Mouse (Mus musculus) CH12.LX (cell line): ENCODE measurements around the gene Tnnc1. TPM values are rescaled to one million over a fixed set of nuclear protein-coding genes. Genes with fewer than 3 reads are reported as not detected.

Experiments
- DNase-seq: peaks from one replicate; pipeline ENCODE4 v3.0.0-alpha.2; 2013; ENCODE audit errors: extremely low read depth
- H3K27ac ChIP-seq: 2 replicates; pipeline ENCODE4 v1.5.1; 2012; ENCODE audit warnings: low read depth, mild to moderate bottlenecking, control low read depth, moderate library complexity; ENCODE audit not compliant: insufficient read depth
- H3K27me3 ChIP-seq: replicated peaks from 2 replicates; pipeline ENCODE3; 2012; ENCODE audit warnings: inconsistent platforms
- H3K36me3 ChIP-seq, 2 experiments: replicated peaks in 1 of 2; 2 replicates each; pipeline versions ENCODE3 to v1.6.1; 2012; ENCODE audit warnings: inconsistent platforms in 1 of 2, low read length in 1 of 2, mild to moderate bottlenecking in 1 of 2, mixed read lengths in 1 of 2, moderate library complexity in 1 of 2; ENCODE audit not compliant: control insufficient read depth in 1 of 2, insufficient read depth in 1 of 2
- H3K4me1 ChIP-seq, 2 experiments: 2 replicates each; pipeline ENCODE4 v1.6.1; 2012; ENCODE audit warnings: inconsistent platforms in 1 of 2, moderate library complexity in 1 of 2; ENCODE audit not compliant: insufficient read depth in 2 of 2, control insufficient read depth in 1 of 2
- H3K4me2 ChIP-seq: 2 replicates; pipeline ENCODE4 v1.6.1; 2012; ENCODE audit warnings: low read depth, mild to moderate bottlenecking, control low read depth; ENCODE audit not compliant: poor library complexity, insufficient read depth, severe bottlenecking
- H3K4me3 ChIP-seq, 3 experiments: fragments of 150-350 bp in 1 of 3; sonication (generic) in 1 of 3; replicated peaks in 1 of 3; 2 replicates each; pipeline versions ENCODE3 to v1.5.1; 2011 to 2012; ENCODE audit warnings: low read depth in 2 of 3, low read length in 2 of 3, mild to moderate bottlenecking in 2 of 3, moderate library complexity in 2 of 3, control low read depth in 1 of 3, improper control_type of control experiment in 1 of 3, inconsistent platforms in 1 of 3, mixed read lengths in 1 of 3; ENCODE audit not compliant: poor library complexity in 1 of 3
- H3K79me2 ChIP-seq: replicated peaks from 2 replicates; pipeline ENCODE4 v1.6.1; 2012; ENCODE audit warnings: mild to moderate bottlenecking, moderate library complexity; ENCODE audit not compliant: control insufficient read depth, poor library complexity, insufficient read depth, severe bottlenecking; ENCODE audit errors: extremely low read depth
- H3K9ac ChIP-seq: 2 replicates; pipeline ENCODE4 v1.6.1; 2012; ENCODE audit warnings: low read depth, mild to moderate bottlenecking, control low read depth, moderate library complexity; ENCODE audit not compliant: insufficient read depth
- H3K9me3 ChIP-seq: replicated peaks from 2 replicates; pipeline ENCODE3; 2012; ENCODE audit warnings: low read length, inconsistent platforms, mixed read lengths
- BHLHE40 ChIP-seq: IDR thresholded peaks from 2 replicates; pipeline ENCODE4 v1.6.1; 2011; ENCODE audit warnings: mild to moderate bottlenecking, low read depth, low read length, improper control_type of control experiment
- CHD1 ChIP-seq: IDR thresholded peaks from 2 replicates; pipeline ENCODE4 v1.6.1; 2012; ENCODE audit warnings: low read depth, low read length, improper control_type of control experiment, inconsistent platforms
- CHD2 ChIP-seq: IDR thresholded peaks from 2 replicates; pipeline ENCODE4 v1.6.1; 2011; ENCODE audit warnings: low read length, improper control_type of control experiment
- ELF1 ChIP-seq: IDR thresholded peaks from 2 replicates; pipeline ENCODE4 v1.6.1; 2014; ENCODE audit warnings: low read depth, mild to moderate bottlenecking, inconsistent platforms, low read length, improper control_type of control experiment
- EP300 ChIP-seq: IDR thresholded peaks from 2 replicates; pipeline ENCODE4 v1.6.1; 2011; ENCODE audit warnings: low read length, improper control_type of control experiment
- GABPA ChIP-seq: IDR thresholded peaks from 2 replicates; pipeline ENCODE4 v1.6.1; 2012; ENCODE audit warnings: low read depth, low read length, improper control_type of control experiment, inconsistent platforms; ENCODE audit not compliant: insufficient replicate concordance
- IRF4 ChIP-seq: IDR thresholded peaks from 2 replicates; pipeline ENCODE4 v1.6.1; 2014; ENCODE audit warnings: low read depth, mild to moderate bottlenecking, inconsistent platforms, low read length, improper control_type of control experiment
- JUN ChIP-seq: IDR thresholded peaks from 2 replicates; pipeline ENCODE4 v1.6.1; 2011; ENCODE audit warnings: low read depth, mild to moderate bottlenecking, low read length, improper control_type of control experiment, moderate library complexity; ENCODE audit not compliant: insufficient read depth
- JUND ChIP-seq: conservative IDR thresholded peaks from 2 replicates; pipeline ENCODE4 v1.6.1; 2011; ENCODE audit warnings: low read depth, low read length, improper control_type of control experiment
- MAZ ChIP-seq: IDR thresholded peaks from 2 replicates; pipeline ENCODE4 v1.6.1; 2012; ENCODE audit warnings: low read depth, mild to moderate bottlenecking, inconsistent platforms, low read length, improper control_type of control experiment, moderate library complexity
- MEF2A ChIP-seq: IDR thresholded peaks from 2 replicates; pipeline ENCODE4 v1.6.1; 2014; ENCODE audit warnings: low read depth, mild to moderate bottlenecking, inconsistent platforms, low read length, improper control_type of control experiment, borderline replicate concordance
- MXI1 ChIP-seq: IDR thresholded peaks from 2 replicates; pipeline ENCODE4 v1.6.1; 2011; ENCODE audit warnings: mild to moderate bottlenecking, low read depth, low read length, improper control_type of control experiment
- MYC ChIP-seq: IDR thresholded peaks from 2 replicates; pipeline ENCODE4 v1.6.1; 2011; ENCODE audit warnings: low read depth, mild to moderate bottlenecking, improper control_type of control experiment, low read length
- NELFE ChIP-seq: IDR thresholded peaks from 2 replicates; pipeline ENCODE4 v1.6.1; 2011; ENCODE audit warnings: low read depth, low read length, improper control_type of control experiment
- NRF1 ChIP-seq: IDR thresholded peaks from 2 replicates; pipeline ENCODE4 v1.6.1; 2014; ENCODE audit warnings: low read depth, mild to moderate bottlenecking, inconsistent platforms, low read length, improper control_type of control experiment, moderate library complexity
- POLR2A ChIP-seq: IDR thresholded peaks from 2 replicates; pipeline ENCODE4 v1.6.1; 2011; ENCODE audit warnings: low read depth, mild to moderate bottlenecking, improper control_type of control experiment, low read length
- POLR2AphosphoS2 ChIP-seq: IDR thresholded peaks from 2 replicates; pipeline ENCODE4 v1.6.1; 2011; ENCODE audit warnings: low read depth, low read length, improper control_type of control experiment
- RAD21 ChIP-seq: IDR thresholded peaks from 2 replicates; pipeline ENCODE4 v1.6.1; 2011; ENCODE audit warnings: low read depth, mild to moderate bottlenecking, low read length, improper control_type of control experiment, moderate library complexity
- SIN3A ChIP-seq: IDR thresholded peaks from 2 replicates; pipeline ENCODE4 v1.6.1; 2012; ENCODE audit warnings: low read length, improper control_type of control experiment, inconsistent platforms
- UBTF ChIP-seq: IDR thresholded peaks from 2 replicates; pipeline ENCODE4 v1.6.1; 2012; ENCODE audit warnings: low read depth, mild to moderate bottlenecking, inconsistent platforms, low read length, improper control_type of control experiment, moderate library complexity
- USF1 ChIP-seq: IDR thresholded peaks from 2 replicates; pipeline ENCODE4 v1.6.1; 2014; ENCODE audit warnings: low read depth, mild to moderate bottlenecking, inconsistent platforms, low read length, improper control_type of control experiment
- USF2 ChIP-seq: conservative IDR thresholded peaks from 2 replicates; pipeline ENCODE4 v1.6.1; 2011; ENCODE audit warnings: low read depth, low read length, improper control_type of control experiment
- ZKSCAN1 ChIP-seq: IDR thresholded peaks from 2 replicates; pipeline ENCODE4 v1.6.1; 2012; ENCODE audit warnings: low read depth, inconsistent platforms, low read length, improper control_type of control experiment, borderline replicate concordance
- ZMIZ1 ChIP-seq: IDR thresholded peaks from 2 replicates; pipeline ENCODE4 v1.6.1; 2012; ENCODE audit warnings: low read depth, mild to moderate bottlenecking, inconsistent platforms, low read length, improper control_type of control experiment
- ZNF384 ChIP-seq: IDR thresholded peaks from 2 replicates; pipeline ENCODE4 v1.6.1; 2012; ENCODE audit warnings: low read depth, low read length, improper control_type of control experiment, inconsistent platforms
- dilution Hi-C: fragments of 300-500 bp; cut with MboI; formaldehyde crosslinking; loops from 2 replicates; pipeline ENCODE4 v1.14.3; 2020; ENCODE audit warnings: low sequenced_read_pairs; ENCODE audit not compliant: extremely low pct_unique_long_range_greater_than_20kb, extremely low pct_ligation_motif_present
- in situ Hi-C: fragments of 300-500 bp; cut with MboI; formaldehyde crosslinking; loops from 3 replicates; pipeline ENCODE4 v1.14.3; 2019; ENCODE audit warnings: low sequenced_read_pairs, low pct_ligation_motif_present, low pct_unique_long_range_greater_than_20kb, mixed read lengths
- polyA plus RNA-seq: library from polyadenylated mRNA; unstranded; fragments of >175 nt; gene quantifications from 2 replicates; pipeline ENCODE4 v1.2.1, GENCODE M21; 2012; ENCODE audit warnings: low read depth; ENCODE audit not compliant: insufficient read length
- total RNA-seq, 2 experiments: library from RNA; depleted of rRNA; stranded (reverse); fragments of 300-350 nt in 1 of 2; fragments of >200 nt in 1 of 2; gene quantifications; 2 replicates each; pipeline ENCODE4 v1.2.3; 2012 to 2014

Gene Tnnc1
- total and polyA plus RNA-seq, 3 experiments = 0.25 to 0.66 (median 0.63) TPM

GRCm38 (mm10) chr14:31170963-31171362 is 37.1 kb upstream of the Tnnc1 start:
- in situ Hi-C loops (no loop called here), dilution Hi-C loops (no loop called here)
- DNase-seq = no peak
- H3K27ac ChIP-seq = no peak overlapping the region
- no peaks in the 10 kb centered on the region for H3K27me3 ChIP-seq
- H3K9me3 ChIP-seq = no peaks in the 10 kb centered on the region
- no peak overlapping the region for H3K4me3 ChIP-seq
- peaks cover 55 to 60% of the 10 kb centered on the region in 2 experiments for H3K36me3 ChIP-seq
- peaks cover 11 to 28% of the 10 kb centered on the region in 2 experiments; a peak in 3 of 4 replicates for H3K4me1 ChIP-seq
- H3K4me2 ChIP-seq = no peak overlapping the region
- no peak overlapping the region for H3K9ac ChIP-seq
- TF ChIP-seq USF2 = no peak
- no peaks in the 10 kb centered on the region for H3K79me2 ChIP-seq

GRCm38 (mm10) chr14:31171386-31171785 is 36.7 kb upstream of the Tnnc1 start:
- Histone ChIP-seq H3K4me3 (no peak overlapping the region), H3K9me3 (no peaks in the 10 kb centered on the region), H3K9ac (no peak overlapping the region), H3K4me2 (no peak overlapping the region), H3K79me2 (no peaks in the 10 kb centered on the region), H3K27ac (no peak overlapping the region), H3K36me3 (peaks cover 59 to 64% of the 10 kb centered on the region in 2 experiments), H3K4me1 (peaks cover 7 to 24% of the 10 kb centered on the region in 2 experiments; a peak in 3 of 4 replicates), H3K27me3 (no peaks in the 10 kb centered on the region)
- dilution Hi-C loops (no loop called here), in situ Hi-C loops (no loop called here)
- TF ChIP-seq BHLHE40 (no peak), IRF4 (no peak), MEF2A (no peak), ZNF384 (no peak), ELF1 (no peak), CHD1 (no peak), JUND (no peak), UBTF (no peak), POLR2A (no peak), MYC (no peak), NRF1 (no peak)
- DNase-seq = no peak

GRCm38 (mm10) chr14:31171821-31172220 is 36.3 kb upstream of the Tnnc1 start:
- Histone ChIP-seq H3K27ac (no peak overlapping the region), H3K79me2 (no peaks in the 10 kb centered on the region), H3K9me3 (no peaks in the 10 kb centered on the region), H3K4me1 (peaks cover 6 to 21% of the 10 kb centered on the region in 2 experiments; a peak in 2 of 4 replicates), H3K9ac (no peak overlapping the region), H3K27me3 (no peaks in the 10 kb centered on the region), H3K36me3 (peaks cover 64 to 68% of the 10 kb centered on the region in 2 experiments), H3K4me3 (no peak overlapping the region), H3K4me2 (no peak overlapping the region)
- DNase-seq = no peak
- in situ Hi-C loops (no loop called here), dilution Hi-C loops (no loop called here)
- no peak for TF ChIP-seq NELFE
- no peak for TF ChIP-seq NRF1
- TF ChIP-seq MXI1 = no peak
- TF ChIP-seq MAZ = no peak
- no peak for TF ChIP-seq USF1
- TF ChIP-seq ZNF384 = no peak
- no peak for TF ChIP-seq SIN3A
- TF ChIP-seq ZKSCAN1 = no peak
- TF ChIP-seq POLR2AphosphoS2 = no peak
- TF ChIP-seq CHD2 = no peak
- TF ChIP-seq USF2 = no peak
- TF ChIP-seq EP300 = no peak
- TF ChIP-seq CHD1 = no peak
- no peak for TF ChIP-seq JUN
- TF ChIP-seq ZMIZ1 = no peak
- TF ChIP-seq RAD21 = no peak
- no peak for TF ChIP-seq POLR2A
- no peak for TF ChIP-seq BHLHE40
- no peak for TF ChIP-seq GABPA
